In the genomic region with DNA sequence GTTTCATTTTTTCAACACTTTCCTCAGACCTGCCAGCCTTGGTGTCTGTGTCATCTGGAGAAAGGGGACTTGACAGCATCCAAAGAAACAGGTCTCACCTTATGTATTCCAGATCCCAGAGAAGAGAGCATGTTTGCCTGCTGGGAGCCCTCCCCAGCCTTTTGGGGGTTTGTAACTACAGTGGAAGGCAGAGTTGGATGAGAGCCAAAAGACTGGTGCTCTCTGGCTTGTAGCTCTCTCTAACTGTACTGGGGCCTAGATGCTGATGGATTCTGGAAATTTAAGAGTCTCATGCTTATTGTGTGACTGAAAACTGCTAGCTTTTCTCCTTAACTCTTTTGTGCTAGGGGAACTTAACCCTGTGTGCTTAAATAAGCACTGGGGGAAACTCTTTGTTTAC, we compare ENCODE assay signal across 23 mouse cellular contexts. TPM values are rescaled to one million over a fixed set of nuclear protein-coding genes. Genes with fewer than 3 reads are reported as not detected.
DNase-seq lines count a peak whose midpoint lies in the region; ATAC-seq and TF ChIP-seq lines count a peak whose summit lies in the region.
"Had no signal": no experiment of that assay in that cellular context is flagged by ENCODE, and none has a peak within 500 bp of the region (broad histone marks: within the 10 kb centered on the region; RNA-seq: fewer than 3 reads in every experiment).

No protein-coding gene starts in this region.

- no peaks in the 10 kb centered on the region for H3K36me3 ChIP-seq in hindbrain, postnatal 0 days (ENCODE audit: insufficient read depth, low read length)
- no peaks in the 10 kb centered on the region for H3K36me3 ChIP-seq in hindbrain, embryonic 13.5 days
- H3K36me3 ChIP-seq: G1E; heart, embryonic 13.5 days; intestine, embryonic 15.5 days; limb, embryonic 15.5 days; midbrain, embryonic 13.5 days; stomach, embryonic 15.5 days had no signal

- H3K9me3 ChIP-seq in hindbrain, postnatal 0 days (ENCODE audit: low read length): no peaks in the 10 kb centered on the region
- no peaks in the 10 kb centered on the region for H3K9me3 ChIP-seq in hindbrain, embryonic 13.5 days
- H3K9me3 ChIP-seq: heart, embryonic 13.5 days; intestine, embryonic 15.5 days; limb, embryonic 15.5 days; midbrain, embryonic 13.5 days; stomach, embryonic 15.5 days had no signal

- DNase-seq in cerebellum, postnatal 10 days: peak; percentile 51 to 67
- DNase-seq in cerebellum, adult 9-10 months: no peak
- DNase-seq in hindbrain, postnatal 0 days (ENCODE audit: low spot score): peak; percentile 68
- DNase-seq in retina, postnatal 1 day: peak; percentile 32
- DNase-seq in retina, embryonic 14.5 days (ENCODE audit: low spot score): no peak
- DNase-seq in liver: no peak
- DNase-seq: heart, adult 11 months; heart, postnatal 4 days; kidney, postnatal 10 days; lung, adult 18-20 months; spleen, adult 18-20 months had no signal

- no peaks in the 10 kb centered on the region for H3K4me1 ChIP-seq in hindbrain, postnatal 0 days (ENCODE audit: insufficient read depth, low read length)
- H3K4me1 ChIP-seq in hindbrain, embryonic 13.5 days (replicated peaks): peaks cover 5% of the 10 kb centered on the region
- H3K4me1 ChIP-seq: heart, embryonic 13.5 days; intestine, embryonic 15.5 days; limb, embryonic 15.5 days; stomach, embryonic 15.5 days had no signal

- H3K27me3 ChIP-seq in hindbrain, postnatal 0 days (ENCODE audit: insufficient read depth, low read length): no peaks in the 10 kb centered on the region
- H3K27me3 ChIP-seq in hindbrain, embryonic 13.5 days: 0 out of 2 replicates have a peak, but pooled peaks cover 6% of the 10 kb centered on the region
- H3K27me3 ChIP-seq: heart, embryonic 13.5 days; intestine, embryonic 15.5 days; limb, embryonic 15.5 days; stomach, embryonic 15.5 days had no signal

- H3K4me3 ChIP-seq in hindbrain, postnatal 0 days (ENCODE audit: low read length): no peak overlapping the region
- H3K4me3 ChIP-seq in hindbrain, embryonic 13.5 days: no peak overlapping the region
- H3K4me3 ChIP-seq: heart, embryonic 13.5 days; intestine, embryonic 15.5 days; limb, embryonic 15.5 days; midbrain, embryonic 13.5 days; stomach, embryonic 15.5 days had no signal

- H3K9ac ChIP-seq in hindbrain, postnatal 0 days (replicated peaks; ENCODE audit: low read length): no peak overlapping the region
- H3K9ac ChIP-seq in hindbrain, embryonic 13.5 days: no peak overlapping the region
- H3K9ac ChIP-seq: heart, embryonic 13.5 days; intestine, embryonic 15.5 days; limb, embryonic 15.5 days; midbrain, embryonic 13.5 days; stomach, embryonic 15.5 days had no signal

- ATAC-seq in hindbrain, postnatal 0 days: no peak
- no peak for ATAC-seq in hindbrain, embryonic 13.5 days (ENCODE audit: low FRiP score)
- ATAC-seq in inflammation-experienced regulatory T-cells, adult 6 months: no peak
- ATAC-seq: CD4-positive, CD25-positive, alpha-beta regulatory T cell, adult 4 months; intestine, embryonic 15.5 days; midbrain, embryonic 13.5 days had no signal

- H3K4me2 ChIP-seq in hindbrain, postnatal 0 days (ENCODE audit: low read depth, low read length): no peak overlapping the region
- H3K4me2 ChIP-seq in hindbrain, embryonic 13.5 days: no peak overlapping the region
- H3K4me2 ChIP-seq: heart, embryonic 13.5 days; intestine, embryonic 15.5 days; limb, embryonic 15.5 days; midbrain, embryonic 13.5 days; stomach, embryonic 15.5 days had no signal

- no peak overlapping the region for H3K27ac ChIP-seq in hindbrain, postnatal 0 days
- H3K27ac ChIP-seq in hindbrain, embryonic 13.5 days: no peak overlapping the region
- H3K27ac ChIP-seq: heart, embryonic 13.5 days; intestine, embryonic 15.5 days; limb, embryonic 15.5 days; macrophage; midbrain, embryonic 13.5 days; stomach, embryonic 15.5 days had no signal

- TF ChIP-seq CTCF in hindbrain, postnatal 0 days (IDR thresholded peaks at IDR 0.05; ENCODE audit: low read depth): no peak

RNA-seq across cellular contexts. Expression of gene Ccdc60, which starts 47.4 kb away (rescaled TPM):
- 0.73 and 0.79 TPM in 2 replicates for total RNA-seq in hindbrain, postnatal 0 days (2014; rRNA removed)
- polyA plus RNA-seq in hindbrain, postnatal 0 days (2015; fragmentation: Nextera tagmentation; extraction: Ambion mirVana): 2.3 and 2.7 TPM in 2 replicates
- 2.4 and 2.6 TPM in 2 replicates for polyA plus RNA-seq in hindbrain, embryonic 13.5 days (2015; fragmentation: Nextera tagmentation; extraction: Ambion mirVana)
- under 1 TPM in 1 of 3 experiments, not detected in 2; 0.12 TPM for polyA plus RNA-seq in inflammation-experienced regulatory T-cells, adult 6 months (2017; shearing (Covaris generic))
- total RNA-seq: adrenal gland, adult 18-20 months; G1E; gastrocnemius, adult 8-10 months had no signal
- polyA plus RNA-seq: G1E, macrophage had no signal

Comparison
In these comparisons a context has a peak if more than half of its experiments do, and no peak if none do; other contexts are left out.
1. DNase-seq: peak in cerebellum, postnatal 10 days (2 of 2), hindbrain, postnatal 0 days (single experiment) and retina, postnatal 1 day (single experiment); none in cerebellum, adult 9-10 months (single experiment), retina, embryonic 14.5 days (single experiment) and liver (single experiment).